Mouse (Mus musculus): Measurements from ENCODE around the gene Ifrd1.
A peak's percentile ranks its signal among the peaks of the same experiment; 100 is the strongest.
"Not testable (repeated sequence)": the region's sequence is repeated elsewhere in the genome, so short reads cannot be mapped to it uniquely, and the experiment has no call there.

Gene Ifrd1

DNA sequence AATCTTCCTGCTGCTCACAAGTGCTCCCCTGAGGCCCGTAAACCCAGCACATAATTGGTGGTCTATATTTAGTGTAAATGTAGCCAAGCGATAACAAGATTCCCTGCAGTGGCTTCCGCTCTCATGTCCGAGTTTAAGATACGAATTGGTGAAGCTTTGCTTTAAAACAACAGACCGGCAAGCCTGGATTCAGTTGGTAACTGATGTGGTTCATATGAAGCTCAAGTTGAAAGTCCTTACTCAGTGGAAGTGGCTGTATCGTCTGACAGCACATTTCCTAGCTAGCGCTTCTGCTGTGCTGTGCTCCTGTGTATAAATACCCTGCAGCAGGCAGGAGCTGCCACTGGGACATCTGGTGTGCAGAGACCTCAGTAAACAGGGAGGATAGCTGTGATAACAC, 49.0 kb downstream of the Ifrd1 start, which contains the start of gene Lsmem1:
Lsmem1 (minus strand) TSS at position 189 of the 400 bp plus-strand sequence.
- DNase-seq (ENCODE audit: low spot score), result peak; percentile 22

DNA sequence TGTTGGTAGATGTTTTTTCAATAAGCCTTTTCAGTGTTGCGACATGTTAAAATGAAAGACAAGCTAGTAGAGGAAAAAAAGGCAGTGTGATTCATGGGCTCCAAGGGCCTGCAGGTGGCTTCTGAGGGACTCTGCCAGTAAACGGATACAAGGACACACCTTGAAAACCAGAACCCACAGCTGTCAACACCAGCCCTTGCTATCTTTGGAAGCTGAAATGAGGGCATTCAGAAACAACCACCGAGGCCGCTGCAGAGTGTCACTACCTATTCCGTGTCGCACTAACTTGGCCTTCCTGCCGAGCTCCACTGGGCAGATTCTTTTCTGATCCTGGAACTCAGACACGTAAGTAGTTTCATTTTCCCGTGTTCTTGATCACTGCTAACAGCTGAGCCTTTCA, 49.9 kb downstream of the Ifrd1 start:
- DNase-seq (ENCODE audit: low spot score), result peak; percentile 32

DNA sequence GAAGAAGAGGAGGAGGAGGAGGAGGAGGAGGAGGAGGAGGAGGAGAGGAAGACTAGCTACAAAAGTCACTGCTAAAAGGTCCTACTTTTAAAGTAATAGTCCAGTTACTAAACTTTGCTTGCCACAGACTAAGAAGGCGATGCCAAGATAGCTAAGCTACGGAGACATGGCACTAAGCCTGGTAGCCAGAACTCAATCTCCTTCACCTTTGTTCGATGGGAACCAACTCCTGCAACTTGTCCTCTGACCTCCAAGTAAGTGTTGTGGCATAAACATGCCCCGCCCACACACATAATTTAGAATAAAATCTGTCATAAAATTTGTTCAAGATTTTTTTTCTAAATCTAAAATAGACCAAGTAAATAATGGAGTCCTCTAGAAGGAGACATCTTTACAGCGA, 50.3 kb downstream of the Ifrd1 start:
- no peak for DNase-seq (ENCODE audit: low spot score)

DNA sequence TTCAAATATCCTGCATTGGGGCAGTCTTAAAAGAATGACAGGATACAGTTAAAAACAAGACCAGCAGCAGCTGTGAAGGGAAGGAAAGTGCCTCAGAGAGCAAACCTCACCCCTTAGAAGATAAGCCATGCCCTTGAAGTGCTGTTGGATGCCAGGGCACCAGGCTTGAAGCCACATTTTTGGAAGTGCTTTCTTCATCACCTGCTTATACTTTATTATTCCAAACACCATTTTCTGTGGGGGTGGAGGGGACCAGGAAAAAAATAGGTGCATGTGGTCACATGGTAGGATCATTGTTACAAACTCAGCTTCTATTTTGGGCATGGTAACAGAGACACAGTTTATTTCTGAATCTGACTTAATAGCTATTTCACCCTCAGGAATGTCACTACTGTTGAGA, 50.8 kb downstream of the Ifrd1 start:
- no peak for DNase-seq (ENCODE audit: low spot score)

DNA sequence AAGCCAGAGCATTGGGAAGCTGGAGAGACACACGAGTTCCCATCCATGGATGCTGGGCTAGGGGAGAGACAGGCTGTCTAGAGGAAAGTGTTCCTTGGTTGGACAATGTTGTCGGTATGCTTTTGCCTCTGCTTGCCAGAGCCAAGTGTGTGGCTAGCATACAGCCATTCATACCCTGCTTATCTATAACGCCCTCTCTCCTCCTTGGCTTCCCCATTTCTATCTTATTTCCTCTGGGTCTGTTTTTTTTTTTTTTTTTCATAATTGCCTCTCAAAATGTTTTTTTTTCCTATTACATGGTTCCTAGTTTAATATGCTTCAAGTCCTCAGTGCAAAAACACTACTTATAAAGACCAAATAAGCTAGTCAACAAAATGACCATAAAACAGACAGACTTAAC, 62.8 kb downstream of the Ifrd1 start:
- DNase-seq (ENCODE audit: low spot score), result no peak

DNA sequence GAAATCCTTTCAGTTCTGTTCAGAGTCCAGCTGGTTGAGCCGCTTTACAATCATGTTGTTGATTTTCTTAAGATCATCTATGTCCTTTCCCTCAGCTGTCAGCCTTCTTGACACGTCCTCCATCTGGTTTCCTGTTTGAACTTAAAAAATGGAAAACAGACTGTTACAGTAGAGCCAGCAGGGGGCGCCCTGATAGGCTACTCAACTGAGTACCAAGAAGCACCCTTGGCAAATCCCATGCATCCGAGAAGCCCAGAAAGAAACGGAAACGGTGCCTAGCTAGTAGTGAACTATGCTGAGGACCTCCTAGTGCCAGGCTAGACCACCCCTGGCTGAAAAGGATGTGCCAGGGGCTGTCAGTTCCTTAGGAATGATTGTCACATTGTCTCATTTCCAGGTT, 71.2 kb downstream of the Ifrd1 start:
- peak; percentile 30 for DNase-seq (ENCODE audit: low spot score)

DNA sequence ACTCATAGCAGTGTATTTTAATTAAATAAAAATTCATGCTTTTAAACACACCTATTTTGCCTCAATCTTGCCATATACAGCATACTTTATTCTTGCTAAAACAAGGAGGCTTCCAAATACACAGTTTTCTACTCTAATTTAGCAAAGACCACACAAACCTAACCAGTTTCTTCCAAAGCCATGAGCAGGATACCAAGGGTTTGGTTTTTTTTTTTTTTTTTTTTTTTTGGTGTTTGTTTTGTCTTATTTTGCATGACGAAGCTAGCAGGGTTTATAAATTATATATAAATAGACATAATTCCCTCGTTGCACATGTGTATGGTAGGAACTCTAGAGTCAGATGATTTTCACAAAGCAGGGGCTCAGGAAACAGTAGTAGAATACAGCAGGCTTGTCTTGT, 72.1 kb downstream of the Ifrd1 start:
- DNase-seq (ENCODE audit: low spot score), result no peak

DNA sequence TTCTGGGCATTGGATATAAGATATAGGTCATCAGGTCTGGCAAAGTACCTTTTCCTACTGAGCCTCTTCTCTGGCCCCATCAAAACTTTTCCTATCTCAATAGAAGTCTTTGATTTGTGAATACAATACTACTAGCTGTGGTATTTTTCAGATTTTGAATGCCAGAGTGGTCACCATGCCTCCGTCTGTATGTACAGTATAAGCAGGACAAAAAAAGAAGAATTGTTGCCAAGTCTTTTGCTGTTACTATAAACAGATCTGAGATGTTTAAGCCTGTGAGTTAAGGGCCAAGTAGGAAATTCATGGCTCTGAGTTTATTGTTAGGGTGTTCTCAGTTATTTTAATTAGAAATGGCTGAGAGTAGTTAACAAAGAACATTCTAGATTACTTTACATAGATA, 73.1 kb downstream of the Ifrd1 start:
- DNase-seq (ENCODE audit: low spot score), result not testable (repeated sequence)

DNA sequence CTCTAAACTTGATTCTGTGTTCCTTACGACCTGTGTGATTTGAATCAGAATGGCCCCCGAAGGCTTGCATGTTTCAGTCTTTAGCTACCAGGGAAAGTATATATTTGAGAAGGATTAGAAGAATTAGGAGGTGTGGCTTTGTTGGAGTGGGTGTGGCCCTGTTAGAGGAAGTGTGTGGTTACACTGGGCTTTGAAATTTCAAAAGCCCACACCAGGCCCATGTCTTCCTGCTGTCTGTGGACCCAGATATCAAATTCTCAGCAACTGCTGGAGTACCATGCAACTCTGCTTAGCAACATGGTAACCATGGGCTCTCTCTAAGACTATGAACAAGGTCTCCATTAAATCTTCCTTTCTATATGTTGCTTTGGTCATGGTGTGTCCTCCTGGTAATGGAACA, 76.7 kb downstream of the Ifrd1 start:
- no peak for DNase-seq (ENCODE audit: low spot score)

DNA sequence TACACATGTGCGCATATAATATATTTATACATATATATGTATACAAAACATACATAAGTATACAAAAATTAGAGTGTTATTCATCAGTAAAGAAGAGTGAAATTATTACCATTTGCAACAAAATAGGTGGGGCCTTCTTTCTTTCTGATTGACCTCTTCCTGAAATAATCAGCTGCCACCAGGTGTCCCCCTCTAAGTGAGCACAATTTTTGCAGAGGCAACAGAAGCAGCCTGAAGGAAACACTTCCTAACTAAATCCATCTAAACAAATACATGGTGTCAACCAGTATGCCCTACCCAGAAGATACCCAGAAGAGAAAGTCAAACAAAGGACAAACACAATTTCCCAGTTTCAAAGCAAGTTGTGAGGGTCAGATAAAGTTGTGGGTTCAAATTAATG, 78.6 kb downstream of the Ifrd1 start:
- no peak for DNase-seq (ENCODE audit: low spot score)

DNA sequence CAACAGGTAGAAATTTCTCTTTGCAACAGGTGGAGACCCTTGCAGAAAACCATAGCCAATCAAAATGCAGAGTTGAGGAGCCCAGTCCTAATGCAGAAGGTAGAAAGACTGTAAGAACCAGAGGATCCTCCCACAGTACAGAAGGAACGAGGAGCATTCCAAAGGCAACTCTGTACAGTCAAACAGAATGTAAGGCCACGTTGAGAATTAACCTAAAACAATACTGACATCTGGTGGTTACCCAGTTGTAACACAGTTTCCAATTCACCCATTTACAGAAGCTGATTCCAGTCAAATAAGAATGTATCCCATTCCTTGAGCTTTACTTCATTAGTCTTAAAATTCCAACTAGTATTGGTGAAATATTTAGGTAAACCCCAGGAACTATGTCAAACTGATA, 83.7 kb downstream of the Ifrd1 start:
- DNase-seq (ENCODE audit: low spot score), result peak; percentile 8

DNA sequence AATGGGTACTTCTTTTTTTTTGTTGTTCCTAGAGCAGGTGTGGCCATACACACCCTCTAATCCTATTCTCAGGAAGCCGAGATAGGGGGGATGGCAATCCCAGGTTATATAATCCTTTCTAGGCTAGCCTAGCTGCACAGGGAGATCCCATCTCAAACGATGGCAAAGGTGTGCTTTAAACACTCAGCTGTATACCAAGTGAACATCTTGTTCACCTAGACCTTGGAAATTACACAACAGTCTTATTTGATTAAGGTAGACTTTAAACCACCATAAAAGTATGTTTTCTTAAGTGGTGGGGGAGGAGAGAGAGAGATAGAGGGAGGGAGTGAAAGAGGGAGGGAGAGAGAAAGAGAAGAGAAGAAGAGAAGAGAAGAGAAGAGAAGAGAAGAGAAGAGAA, 87.5 kb downstream of the Ifrd1 start:
- DNase-seq (ENCODE audit: low spot score), result no peak

DNA sequence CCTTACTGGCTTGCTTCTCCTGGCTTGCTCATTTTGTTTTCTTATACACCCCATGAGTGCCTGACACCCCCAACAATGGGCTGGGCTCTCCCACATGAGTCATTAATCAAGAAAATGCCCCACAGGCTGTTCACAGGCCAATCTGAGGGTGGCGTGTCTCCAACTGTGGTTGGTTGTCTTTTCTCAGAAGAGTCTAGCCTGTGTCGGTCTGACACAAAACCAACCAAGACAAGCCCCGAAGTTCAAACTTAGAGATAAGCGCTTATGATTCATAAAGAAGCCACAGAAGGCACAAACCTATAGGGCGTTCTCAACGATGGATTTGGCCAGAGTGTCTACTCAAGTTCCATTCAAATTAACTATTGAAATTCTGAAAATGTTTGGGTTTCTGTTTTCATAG, 94.1 kb downstream of the Ifrd1 start:
- DNase-seq (ENCODE audit: low spot score), result no peak

DNA sequence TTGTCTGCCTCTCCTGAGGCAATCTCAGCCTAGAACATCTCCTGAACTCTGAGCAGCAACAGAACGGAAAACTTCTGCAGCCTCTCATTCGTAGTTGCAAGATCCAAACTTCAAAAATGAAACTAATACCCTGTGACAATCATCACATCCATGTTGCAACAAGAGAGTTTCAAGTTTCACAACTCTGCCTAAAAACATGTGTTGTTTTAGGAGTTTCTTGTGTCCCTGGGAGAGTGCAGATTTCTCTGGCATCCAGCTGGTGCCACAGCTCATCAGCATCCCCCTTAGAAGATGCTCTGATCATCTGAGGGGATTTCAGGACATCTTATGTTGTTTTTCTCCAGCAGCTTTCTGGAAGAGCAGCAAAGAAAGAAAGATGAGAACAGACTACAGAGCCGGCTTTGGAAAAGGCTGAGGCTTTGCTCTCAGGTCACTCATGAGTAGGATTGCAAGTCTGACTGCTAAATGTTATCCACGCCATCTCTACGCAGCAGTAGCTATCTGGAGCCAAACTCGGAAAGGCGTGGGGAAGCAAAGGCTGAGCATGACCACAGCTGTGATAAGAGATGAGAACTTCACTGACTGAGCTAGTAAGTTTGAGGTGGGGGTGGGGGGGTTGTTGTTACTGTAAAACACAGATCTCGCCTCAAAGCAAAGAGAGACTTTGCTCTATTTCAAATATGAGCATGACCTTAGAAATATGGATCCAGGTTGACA, 95.8 kb downstream of the Ifrd1 start:
- DNase-seq (ENCODE audit: low spot score), result no peak
